8 mouse cellular contexts compared by ENCODE assay signal in the genomic region with DNA sequence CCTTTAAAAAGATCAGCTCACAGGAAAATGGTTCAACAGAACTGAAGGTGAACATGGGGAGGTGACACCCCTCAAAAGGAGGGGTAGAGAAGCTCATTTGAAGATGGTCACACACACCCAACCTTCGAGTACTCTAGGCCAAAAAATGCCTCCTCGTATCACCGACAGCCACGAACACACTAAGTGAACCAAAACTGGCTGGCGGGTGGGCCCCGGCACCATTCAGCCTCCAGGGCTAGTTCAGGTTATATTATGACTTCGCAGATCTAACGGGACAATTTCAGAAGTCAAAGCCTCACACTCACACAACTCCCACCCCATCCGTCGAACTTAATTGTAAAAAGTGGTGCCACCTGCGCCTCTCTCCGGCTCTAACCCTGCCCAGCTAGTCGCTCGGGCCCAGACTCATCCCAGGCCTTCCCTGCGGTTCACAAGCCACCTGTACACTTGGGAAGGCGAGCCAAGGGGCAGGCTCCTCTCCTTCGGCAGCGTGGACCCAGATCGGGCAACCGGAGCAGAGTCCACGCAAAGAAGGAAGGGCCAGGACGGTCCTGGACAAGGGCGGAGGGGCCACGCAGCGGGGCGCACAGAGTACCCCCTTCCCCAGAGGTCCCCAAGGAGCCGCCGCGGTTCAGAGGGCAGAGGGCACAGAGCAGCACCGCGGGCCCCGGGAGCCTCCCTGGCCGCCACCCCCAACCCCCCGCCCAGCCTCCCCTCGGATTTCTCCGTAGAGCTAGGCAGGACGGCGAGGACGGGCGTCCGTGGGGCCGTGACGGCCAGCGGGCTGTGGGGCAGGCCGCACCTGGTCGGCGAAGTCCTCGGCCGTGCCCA. TPM values are rescaled to one million over a fixed set of nuclear protein-coding genes. Genes with fewer than 3 reads are reported as not detected.
DNase-seq lines count a peak whose midpoint lies in the region; ATAC-seq and TF ChIP-seq lines count a peak whose summit lies in the region.

No protein-coding gene starts in this region.

- H3K27me3 ChIP-seq in spleen, adult 2 months (ENCODE audit: control insufficient read depth, insufficient read depth, low read length), result no peaks in the 10 kb centered on the region
- H3K27me3 ChIP-seq in kidney, postnatal 0 days (ENCODE audit: insufficient read depth, low read length), result no peaks in the 10 kb centered on the region
- H3K27me3 ChIP-seq in midbrain, embryonic 11.5 days (ENCODE audit: control insufficient read depth, insufficient read depth, low read length), result no peaks in the 10 kb centered on the region

- DNase-seq in spleen, adult 2 months (ENCODE audit: low read depth in 1 of 2, low spot score in 2 of 2), result no peak
- DNase-seq in spleen, adult 12 weeks (ENCODE audit: low spot score), result no peak
- DNase-seq in forelimb bud, embryonic 11.5 days (ENCODE audit: low read depth, low spot score), result peak; percentile 9
- no peak for DNase-seq in kidney, postnatal 0 days (ENCODE audit: low spot score)
- peak; percentile 86 for DNase-seq in midbrain, embryonic 11.5 days (ENCODE audit: low spot score, missing footprints)
- no peak for DNase-seq in retina, embryonic 14.5 days (ENCODE audit: low spot score)
- DNase-seq in layer of hippocampus, adult 8-10 months (ENCODE audit: low spot score in 2 of 2), result no peak

- peak; percentile 9 for ATAC-seq in cerebellum, adult (ENCODE audit: insufficient number of reproducible peaks, low FRiP score, low TSS enrichment)
- no peak; the same call in 1 of the 2 replicates for ATAC-seq in kidney, postnatal 0 days (replicated peaks; ENCODE audit: low FRiP score, low read depth)
- ATAC-seq in midbrain, embryonic 11.5 days (ENCODE audit: low FRiP score), result no peak

- H3K4me2 ChIP-seq in kidney, postnatal 0 days (ENCODE audit: low read length), result peak overlapping the region; percentile 75
- H3K4me2 ChIP-seq in midbrain, embryonic 11.5 days, result peak overlapping the region; percentile 86

- H3K4me3 ChIP-seq in spleen, adult 2 months (ENCODE audit: extremely low read depth, insufficient read depth, insufficient read length), result peak overlapping the region; percentile 100
- peak overlapping the region; percentile 82 for H3K4me3 ChIP-seq in kidney, postnatal 0 days (replicated peaks; ENCODE audit: low read depth, low read length)
- peak overlapping the region; percentile 97 for H3K4me3 ChIP-seq in midbrain, embryonic 11.5 days (ENCODE audit: low read depth, low read length)

- H3K9ac ChIP-seq in kidney, postnatal 0 days (ENCODE audit: low read depth, low read length), result peak overlapping the region; percentile 89
- H3K9ac ChIP-seq in midbrain, embryonic 11.5 days (ENCODE audit: low read length), result peak overlapping the region; percentile 97

- no peaks in the 10 kb centered on the region for H3K9me3 ChIP-seq in kidney, postnatal 0 days (replicated peaks; ENCODE audit: low read length)
- H3K9me3 ChIP-seq in midbrain, embryonic 11.5 days (ENCODE audit: control insufficient read depth, low read length), result no peaks in the 10 kb centered on the region

- no peak for TF ChIP-seq POLR2A in spleen, adult 2 months (IDR thresholded peaks at IDR 0.05; ENCODE audit: low read depth, low read length)

- peak overlapping the region; percentile 96 for H3K27ac ChIP-seq in spleen, adult 2 months (ENCODE audit: insufficient read depth, low read length)
- peak overlapping the region; percentile 94 for H3K27ac ChIP-seq in kidney, postnatal 0 days
- peak overlapping the region; percentile 68 for H3K27ac ChIP-seq in midbrain, embryonic 11.5 days (ENCODE audit: low read depth, low read length)

- H3K4me1 ChIP-seq in spleen, adult 2 months (ENCODE audit: control insufficient read depth, insufficient read depth, insufficient read length), result peaks cover 7% of the 10 kb centered on the region; the same call in 1 of the 2 replicates
- peaks cover 10% of the 10 kb centered on the region; the same call in 1 of the 2 replicates for H3K4me1 ChIP-seq in kidney, postnatal 0 days (replicated peaks; ENCODE audit: insufficient read depth, low read length)
- peaks cover 8% of the 10 kb centered on the region for H3K4me1 ChIP-seq in midbrain, embryonic 11.5 days (ENCODE audit: control insufficient read depth, insufficient read depth, low read length)

- no peak for TF ChIP-seq CTCF in spleen, adult 2 months (IDR thresholded peaks at IDR 0.05; ENCODE audit: extremely low read depth, insufficient read depth, insufficient read length, insufficient replicate concordance)
- TF ChIP-seq CTCF in kidney, postnatal 0 days (IDR thresholded peaks at IDR 0.05; ENCODE audit: low read depth), result no peak

- WGBS in spleen, adult 2 months, result under 1% methylated on average over 47 of the region's 49 CpGs
- under 1% methylated on average over 32 of the region's 49 CpGs for WGBS in kidney, postnatal 0 days
- 3% methylated on average over 38 of the region's 49 CpGs for WGBS in midbrain, embryonic 11.5 days

- H3K36me3 ChIP-seq in spleen, adult 2 months (ENCODE audit: control insufficient read depth, insufficient read depth, low read length), result no peaks in the 10 kb centered on the region
- peaks cover 9% of the 10 kb centered on the region for H3K36me3 ChIP-seq in kidney, postnatal 0 days (ENCODE audit: insufficient read depth, low read length)
- H3K36me3 ChIP-seq in midbrain, embryonic 11.5 days (ENCODE audit: control insufficient read depth, insufficient read depth, low read length), result no peaks in the 10 kb centered on the region

RNA-seq across cellular contexts. Expression of gene Surf4, which starts 1.0 kb away (rescaled TPM):
- 141 and 203 TPM in 2 replicates for polyA plus RNA-seq in spleen, adult 2 months (2012; rRNA removed)
- 186 and 216 TPM in 2 replicates for polyA plus RNA-seq in kidney, postnatal 0 days (2015; fragmentation: Nextera tagmentation; extraction: Ambion mirVana)
- 137 and 139 TPM in 2 replicates for polyA plus RNA-seq in midbrain, embryonic 11.5 days (2014; fragmentation: Nextera tagmentation; extraction: Ambion mirVana)
- total RNA-seq in layer of hippocampus, adult 8-10 months (2022), result 10 to 100 TPM; 50.4 to 57.6 (median 55.9) TPM

RNA-seq across cellular contexts. Expression of gene Stkld1, which starts 1.2 kb away (rescaled TPM):
- polyA plus RNA-seq in spleen, adult 2 months (2012; rRNA removed), result 0.21 and 0.22 TPM in 2 replicates
- 0.07 and 0.27 TPM in 2 replicates for polyA plus RNA-seq in kidney, postnatal 0 days (2015; fragmentation: Nextera tagmentation; extraction: Ambion mirVana)
- polyA plus RNA-seq in midbrain, embryonic 11.5 days (2014; fragmentation: Nextera tagmentation; extraction: Ambion mirVana), result 0.07 TPM in 1 of 2 replicates, not detected in the other
- total RNA-seq in layer of hippocampus, adult 8-10 months (2022), result under 1 TPM in 3 of 4 experiments, not detected in 1; 0.34 to 1.00 (median 0.35) TPM

RNA-seq across cellular contexts. Expression of gene Surf1, which starts 16.4 kb away (rescaled TPM):
- 35.5 and 43.5 TPM in 2 replicates for polyA plus RNA-seq in spleen, adult 2 months (2012; rRNA removed)
- 62.5 and 64.1 TPM in 2 replicates for polyA plus RNA-seq in kidney, postnatal 0 days (2015; fragmentation: Nextera tagmentation; extraction: Ambion mirVana)
- 49.0 and 54.0 TPM in 2 replicates for polyA plus RNA-seq in midbrain, embryonic 11.5 days (2014; fragmentation: Nextera tagmentation; extraction: Ambion mirVana)
- 100 to 1,000 TPM; 102 to 124 (median 112) TPM for total RNA-seq in layer of hippocampus, adult 8-10 months (2022)

RNA-seq across cellular contexts. Expression of gene Surf2, which starts 16.5 kb away (rescaled TPM):
- polyA plus RNA-seq in spleen, adult 2 months (2012; rRNA removed), result 19.1 and 19.6 TPM in 2 replicates
- 37.2 and 39.4 TPM in 2 replicates for polyA plus RNA-seq in kidney, postnatal 0 days (2015; fragmentation: Nextera tagmentation; extraction: Ambion mirVana)
- polyA plus RNA-seq in midbrain, embryonic 11.5 days (2014; fragmentation: Nextera tagmentation; extraction: Ambion mirVana), result 46.5 and 48.4 TPM in 2 replicates
- 10 to 100 TPM; 36.2 to 42.4 (median 37.7) TPM for total RNA-seq in layer of hippocampus, adult 8-10 months (2022)

RNA-seq across cellular contexts. Expression of gene Rpl7a, which starts 22.1 kb away (rescaled TPM):
- polyA plus RNA-seq in spleen, adult 2 months (2012; rRNA removed), result 496 and 521 TPM in 2 replicates
- 668 and 686 TPM in 2 replicates for polyA plus RNA-seq in kidney, postnatal 0 days (2015; fragmentation: Nextera tagmentation; extraction: Ambion mirVana)
- polyA plus RNA-seq in midbrain, embryonic 11.5 days (2014; fragmentation: Nextera tagmentation; extraction: Ambion mirVana), result 631 and 654 TPM in 2 replicates
- total RNA-seq in layer of hippocampus, adult 8-10 months (2022), result 100 to 1,000 TPM; 201 to 291 (median 240) TPM

Comparison
In these comparisons a context has a peak if more than half of its experiments do, and no peak if none do; other contexts are left out.
1. DNase-seq: peak in forelimb bud, embryonic 11.5 days (single experiment) and midbrain, embryonic 11.5 days (single experiment); none in spleen, adult 2 months (0 of 2), spleen, adult 12 weeks (single experiment), kidney, postnatal 0 days (single experiment), retina, embryonic 14.5 days (single experiment) and layer of hippocampus, adult 8-10 months (0 of 2).
2. Peak in every context shown above with its lines, with median percentiles within 50 percentile points of each other: H3K27ac ChIP-seq and H3K4me3 ChIP-seq.